Mouse (Mus musculus) midbrain, embryonic 12.5 days (tissue): ENCODE results near the gene Nid1. TPM values are rescaled to one million over a fixed set of nuclear protein-coding genes. Genes with fewer than 3 reads are reported as not detected.
A peak's percentile ranks its signal among the peaks of the same experiment; 100 is the strongest.
"Not testable (repeated sequence)": the region's sequence is repeated elsewhere in the genome, so short reads cannot be mapped to it uniquely, and the experiment has no call there.

ENCODE experiments used
- ATAC-seq: fragments of 200-750 bp; cut with Nextera tagmentation; 2 replicates; pipeline ENCODE4 v1.8.0; 2017; ENCODE audit warnings: low read depth, moderate TSS enrichment, moderate library complexity; ENCODE audit not compliant: low FRiP score
- H3K27ac ChIP-seq: fragments of 300-500 bp; sonication (generic); replicated peaks from 2 replicates; pipeline ENCODE4 v1.5.1; 2016; ENCODE audit warnings: mild to moderate bottlenecking
- H3K27me3 ChIP-seq: fragments of 300-500 bp; sonication (generic); 2 replicates; pipeline ENCODE4 v1.6.1; 2016; ENCODE audit warnings: mild to moderate bottlenecking
- H3K36me3 ChIP-seq: fragments of 300-500 bp; sonication (generic); 2 replicates; pipeline ENCODE4 v1.6.1; 2016
- H3K4me1 ChIP-seq: fragments of 300-500 bp; sonication (generic); 2 replicates; pipeline ENCODE4 v1.6.1; 2016
- H3K4me2 ChIP-seq: fragments of 300-500 bp; sonication (generic); replicated peaks from 2 replicates; pipeline ENCODE4 v1.6.1; 2016; ENCODE audit warnings: mild to moderate bottlenecking, moderate library complexity
- H3K4me3 ChIP-seq: fragments of 300-500 bp; sonication (generic); 2 replicates; pipeline ENCODE4 v1.5.1; 2016; ENCODE audit warnings: mild to moderate bottlenecking
- H3K9ac ChIP-seq: fragments of 300-500 bp; sonication (generic); replicated peaks from 2 replicates; pipeline ENCODE4 v1.6.1; 2016; ENCODE audit warnings: mild to moderate bottlenecking, moderate library complexity
- H3K9me3 ChIP-seq: fragments of 300-500 bp; sonication (generic); 2 replicates; pipeline ENCODE4 v1.6.1; 2016; ENCODE audit warnings: mild to moderate bottlenecking
- WGBS: fragments of 180-500 bp; shearing (Covaris S2); methylation state at CpG from one replicate; pipeline ENCODE4 v1.1.7; 2016; 5-methylcytosine and 5-hydroxymethylcytosine counted together
- polyA plus RNA-seq: library from polyadenylated mRNA; unstranded; fragments of >200 nt; fragmentation: Nextera tagmentation; extraction: Ambion mirVana; gene quantifications from 2 replicates; pipeline ENCODE4 v1.2.1, GENCODE M21; 2016

Gene Nid1
- polyA plus RNA-seq, 1 experiment from 2014 or later: 51.8 TPM

GRCm38 (mm10) chr13:13460521-13461138 lies 23.3 kb downstream of the Nid1 start:
- WGBS: 88% methylated on average over 2 of the region's 2 CpGs
- ATAC-seq: no peak
- Histone ChIP-seq H3K9ac (no peak overlapping the region), H3K4me3 (no peak overlapping the region), H3K4me1 (no peaks in the 10 kb centered on the region), H3K36me3 (no peaks in the 10 kb centered on the region), H3K27me3 (no peaks in the 10 kb centered on the region), H3K27ac (no peak overlapping the region), H3K9me3 (no peaks in the 10 kb centered on the region), H3K4me2 (no peak overlapping the region)

GRCm38 (mm10) chr13:13461446-13462192 lies 24.3 kb downstream of the Nid1 start:
- H3K4me3 ChIP-seq: no peak overlapping the region
- no peak for ATAC-seq
- no peaks in the 10 kb centered on the region for H3K36me3 ChIP-seq
- no peaks in the 10 kb centered on the region for H3K9me3 ChIP-seq
- no peaks in the 10 kb centered on the region for H3K27me3 ChIP-seq
- H3K9ac ChIP-seq: no peak overlapping the region
- H3K4me1 ChIP-seq: no peaks in the 10 kb centered on the region
- WGBS: 73% methylated on average over 4 of the region's 4 CpGs
- no peak overlapping the region for H3K4me2 ChIP-seq
- no peak overlapping the region for H3K27ac ChIP-seq

- H3K36me3 ChIP-seq: no peaks in the 10 kb centered on the region
- WGBS: 91% methylated on average over 3 of the region's 3 CpGs
- no peaks in the 10 kb centered on the region for H3K9me3 ChIP-seq
- no peaks in the 10 kb centered on the region for H3K27me3 ChIP-seq
- ATAC-seq: no peak
- no peak overlapping the region for H3K4me3 ChIP-seq
- no peak overlapping the region for H3K9ac ChIP-seq
- no peak overlapping the region for H3K27ac ChIP-seq
- no peak overlapping the region for H3K4me2 ChIP-seq
- no peaks in the 10 kb centered on the region for H3K4me1 ChIP-seq
Observed at GRCm38 (mm10) chr13:13463949-13464348, 26.6 kb downstream of the Nid1 start.

- H3K27ac ChIP-seq, H3K36me3 ChIP-seq, H3K9me3 ChIP-seq, H3K9ac ChIP-seq, H3K4me3 ChIP-seq, H3K27me3 ChIP-seq, H3K4me1 ChIP-seq, ATAC-seq, H3K4me2 ChIP-seq: not testable (repeated sequence)
Observed at GRCm38 (mm10) chr13:13467249-13467648, 29.9 kb downstream of the Nid1 start.

- H3K9me3 ChIP-seq: no peaks in the 10 kb centered on the region
- ATAC-seq: no peak
- H3K27me3 ChIP-seq: no peaks in the 10 kb centered on the region
- H3K4me3 ChIP-seq: no peak overlapping the region
- H3K4me2 ChIP-seq: no peak overlapping the region
- no peak overlapping the region for H3K9ac ChIP-seq
- no peak overlapping the region for H3K27ac ChIP-seq
- WGBS: 76% methylated on average over 4 of the region's 4 CpGs
- no peaks in the 10 kb centered on the region for H3K4me1 ChIP-seq
- no peaks in the 10 kb centered on the region for H3K36me3 ChIP-seq
Observed at GRCm38 (mm10) chr13:13468513-13468912, 31.2 kb downstream of the Nid1 start.

GRCm38 (mm10) chr13:13471334-13471757 lies 34.0 kb downstream of the Nid1 start:
- H3K4me2 ChIP-seq: no peak overlapping the region
- no peaks in the 10 kb centered on the region for H3K27me3 ChIP-seq
- no peak overlapping the region for H3K27ac ChIP-seq
- H3K9ac ChIP-seq: no peak overlapping the region
- H3K36me3 ChIP-seq: no peaks in the 10 kb centered on the region
- no peak for ATAC-seq
- WGBS: 87% methylated on average over 3 of the region's 3 CpGs
- no peak overlapping the region for H3K4me3 ChIP-seq
- H3K9me3 ChIP-seq: no peaks in the 10 kb centered on the region
- no peaks in the 10 kb centered on the region for H3K4me1 ChIP-seq

GRCm38 (mm10) chr13:13474464-13474863 lies 37.1 kb downstream of the Nid1 start:
- H3K27me3 ChIP-seq, ATAC-seq, H3K4me2 ChIP-seq, H3K4me1 ChIP-seq, H3K9ac ChIP-seq, H3K9me3 ChIP-seq, H3K27ac ChIP-seq, H3K4me3 ChIP-seq, H3K36me3 ChIP-seq: not testable (repeated sequence)
- WGBS: 79% methylated on average over 3 of the region's 3 CpGs

GRCm38 (mm10) chr13:13474991-13475390 lies 37.6 kb downstream of the Nid1 start:
- Histone ChIP-seq H3K4me1 (no peaks in the 10 kb centered on the region), H3K27ac (no peak overlapping the region), H3K4me3 (no peak overlapping the region), H3K36me3 (no peaks in the 10 kb centered on the region), H3K27me3 (no peaks in the 10 kb centered on the region), H3K4me2 (no peak overlapping the region), H3K9me3 (no peaks in the 10 kb centered on the region), H3K9ac (no peak overlapping the region)
- WGBS: 54% methylated on average over 2 of the region's 2 CpGs
- no peak for ATAC-seq

- Histone ChIP-seq H3K9me3 (no peaks in the 10 kb centered on the region), H3K27ac (no peak overlapping the region), H3K4me2 (no peak overlapping the region), H3K9ac (no peak overlapping the region), H3K4me3 (no peak overlapping the region), H3K4me1 (peaks cover 7% of the 10 kb centered on the region; the same call in 1 of the 2 replicates), H3K27me3 (no peaks in the 10 kb centered on the region), H3K36me3 (no peaks in the 10 kb centered on the region)
- WGBS: 86% methylated on average over 2 of the region's 2 CpGs
- ATAC-seq: no peak
Observed at GRCm38 (mm10) chr13:13476568-13476967, 39.2 kb downstream of the Nid1 start.

GRCm38 (mm10) chr13:13477046-13477445 lies 39.7 kb downstream of the Nid1 start:
- no peaks in the 10 kb centered on the region for H3K36me3 ChIP-seq
- no peak overlapping the region for H3K27ac ChIP-seq
- no peaks in the 10 kb centered on the region for H3K27me3 ChIP-seq
- no peak overlapping the region for H3K9ac ChIP-seq
- 95% methylated on average over 2 of the region's 2 CpGs for WGBS
- ATAC-seq: no peak
- H3K4me2 ChIP-seq: no peak overlapping the region
- H3K4me3 ChIP-seq: no peak overlapping the region
- H3K9me3 ChIP-seq: no peaks in the 10 kb centered on the region
- peaks cover 12% of the 10 kb centered on the region; the same call in 1 of the 2 replicates for H3K4me1 ChIP-seq

GRCm38 (mm10) chr13:13479986-13480385 lies 42.6 kb downstream of the Nid1 start:
- peak; percentile 54 for ATAC-seq
- Histone ChIP-seq H3K4me1 (peaks cover 16% of the 10 kb centered on the region; the same call in 1 of the 2 replicates), H3K36me3 (no peaks in the 10 kb centered on the region), H3K4me3 (no peak overlapping the region), H3K9ac (no peak overlapping the region), H3K9me3 (no peaks in the 10 kb centered on the region), H3K27ac (no peak overlapping the region), H3K27me3 (no peaks in the 10 kb centered on the region), H3K4me2 (no peak overlapping the region)
- 18% methylated on average over 2 of the region's 2 CpGs for WGBS

GRCm38 (mm10) chr13:13481033-13481432 lies 43.7 kb downstream of the Nid1 start:
- Histone ChIP-seq H3K36me3 (no peaks in the 10 kb centered on the region), H3K9me3 (no peaks in the 10 kb centered on the region), H3K4me3 (no peak overlapping the region), H3K4me1 (peaks cover 16% of the 10 kb centered on the region; the same call in 1 of the 2 replicates), H3K27ac (0 out of 2 replicates have a peak overlapping the region, but pooled peaks have one; percentile 20), H3K27me3 (no peaks in the 10 kb centered on the region), H3K4me2 (no peak overlapping the region), H3K9ac (no peak overlapping the region)
- 33% methylated on average over 5 of the region's 5 CpGs for WGBS
- ATAC-seq: peak; percentile 67
